Mouse (Mus musculus): ENCODE data around the gene Ocln. TPM values are rescaled to one million over a fixed set of nuclear protein-coding genes. Genes with fewer than 3 reads are reported as not detected.

Ocln gene
- polyA plus RNA-seq, 1 experiment from 2014 or later, result 13.1 TPM

- Histone ChIP-seq H3K9ac (no peak overlapping the region), H3K27me3 (ENCODE audit: control insufficient read depth, insufficient read depth, low read length) (no peaks in the 10 kb centered on the region), H3K27ac (no peak overlapping the region), H3K4me1 (replicated peaks; ENCODE audit: control insufficient read depth, insufficient read depth, low read length) (no peaks in the 10 kb centered on the region), H3K4me3 (replicated peaks; ENCODE audit: low read length) (no peak overlapping the region), H3K36me3 (replicated peaks; ENCODE audit: control insufficient read depth, insufficient read depth) (no peaks in the 10 kb centered on the region), H3K9me3 (ENCODE audit: control insufficient read depth, low read length) (no peaks in the 10 kb centered on the region), H3K4me2 (replicated peaks) (no peak overlapping the region)
- 91% methylated on average over 6 of the region's 6 CpGs for WGBS
- no peak for DNase-seq (ENCODE audit: low spot score)
- ATAC-seq (ENCODE audit: low FRiP score), result no peak
These were observed 27.6 kb downstream of the Ocln start for GRCm38 (mm10) chr13:100524896-100525295.

DNA sequence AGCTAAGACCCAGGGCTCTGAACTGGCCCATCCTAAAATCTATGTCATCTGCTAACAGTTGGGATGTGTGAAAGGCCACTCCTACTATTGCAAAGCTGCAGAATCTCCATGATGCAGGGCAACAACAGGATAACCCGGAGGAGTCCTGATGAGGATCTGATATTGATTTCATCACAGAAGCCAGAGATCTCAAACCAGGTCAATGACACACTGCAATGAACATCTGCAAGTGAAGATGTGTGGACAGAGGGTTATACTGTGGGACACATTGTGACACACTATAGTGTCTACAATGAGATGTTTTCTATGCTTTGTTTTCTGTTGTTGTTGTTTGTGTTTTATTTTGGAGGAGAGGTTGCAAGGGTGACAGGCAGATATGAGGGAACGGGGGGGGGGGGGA lies 28.8 kb downstream of the Ocln start:
- Histone ChIP-seq H3K27me3 (ENCODE audit: control insufficient read depth, insufficient read depth, low read length) (no peaks in the 10 kb centered on the region), H3K36me3 (replicated peaks; ENCODE audit: control insufficient read depth, insufficient read depth) (no peaks in the 10 kb centered on the region), H3K9me3 (ENCODE audit: control insufficient read depth, low read length) (no peaks in the 10 kb centered on the region), H3K9ac (no peak overlapping the region), H3K4me3 (replicated peaks; ENCODE audit: low read length) (no peak overlapping the region), H3K4me2 (replicated peaks) (no peak overlapping the region), H3K4me1 (replicated peaks; ENCODE audit: control insufficient read depth, insufficient read depth, low read length) (no peaks in the 10 kb centered on the region), H3K27ac (no peak overlapping the region)
- WGBS, result 89% methylated on average over 2 of the region's 2 CpGs
- DNase-seq (ENCODE audit: low spot score) (no peak), ATAC-seq (ENCODE audit: low FRiP score) (no peak)

GRCm38 (mm10) chr13:100521724-100522591 lies 30.6 kb downstream of the Ocln start:
- no peak overlapping the region for H3K4me3 ChIP-seq (replicated peaks; ENCODE audit: low read length)
- no peaks in the 10 kb centered on the region; the same call in 1 of the 2 replicates for H3K4me1 ChIP-seq (replicated peaks; ENCODE audit: control insufficient read depth, insufficient read depth, low read length)
- H3K9ac ChIP-seq, result no peak overlapping the region
- no peaks in the 10 kb centered on the region for H3K9me3 ChIP-seq (ENCODE audit: control insufficient read depth, low read length)
- no peak overlapping the region for H3K4me2 ChIP-seq (replicated peaks)
- DNase-seq (ENCODE audit: low spot score) (no peak), ATAC-seq (ENCODE audit: low FRiP score) (no peak)
- WGBS, result 84% methylated on average over 9 of the region's 9 CpGs
- H3K27ac ChIP-seq, result no peak overlapping the region
- no peaks in the 10 kb centered on the region for H3K27me3 ChIP-seq (ENCODE audit: control insufficient read depth, insufficient read depth, low read length)
- H3K36me3 ChIP-seq (replicated peaks; ENCODE audit: control insufficient read depth, insufficient read depth), result no peaks in the 10 kb centered on the region

GRCm38 (mm10) chr13:100519162-100519561 lies 33.4 kb downstream of the Ocln start:
- 74% methylated on average over 2 of the region's 2 CpGs for WGBS
- Histone ChIP-seq H3K36me3 (replicated peaks; ENCODE audit: control insufficient read depth, insufficient read depth) (no peaks in the 10 kb centered on the region), H3K4me2 (replicated peaks) (no peak overlapping the region), H3K9me3 (ENCODE audit: control insufficient read depth, low read length) (no peaks in the 10 kb centered on the region), H3K27me3 (ENCODE audit: control insufficient read depth, insufficient read depth, low read length) (no peaks in the 10 kb centered on the region), H3K4me1 (replicated peaks; ENCODE audit: control insufficient read depth, insufficient read depth, low read length) (no peaks in the 10 kb centered on the region; the same call in 1 of the 2 replicates), H3K27ac (no peak overlapping the region), H3K9ac (no peak overlapping the region), H3K4me3 (replicated peaks; ENCODE audit: low read length) (no peak overlapping the region)
- DNase-seq (ENCODE audit: low spot score), result no peak
- no peak for ATAC-seq (ENCODE audit: low FRiP score)

DNA sequence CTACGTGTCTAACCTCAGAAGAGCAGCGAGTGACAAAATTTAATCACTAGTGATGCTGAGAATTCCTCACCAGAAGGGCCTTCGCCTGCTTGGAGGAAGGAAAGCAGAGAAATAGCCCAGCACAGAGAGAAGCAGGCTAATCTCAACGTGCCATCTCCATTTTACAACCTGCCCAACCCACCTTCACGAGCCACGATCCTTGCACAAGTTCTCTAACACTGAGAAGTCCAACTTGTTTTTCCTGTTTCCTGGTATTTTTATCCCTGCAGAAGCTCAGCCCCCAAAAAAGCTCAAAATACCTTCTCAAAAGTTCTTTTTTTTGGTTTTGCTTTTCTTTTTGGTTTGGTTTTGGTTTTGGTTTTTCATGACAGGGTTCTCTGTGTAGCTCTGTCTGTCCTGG lies 34.3 kb downstream of the Ocln start:
- Histone ChIP-seq H3K4me3 (replicated peaks; ENCODE audit: low read length) (no peak overlapping the region), H3K27ac (no peak overlapping the region), H3K36me3 (replicated peaks; ENCODE audit: control insufficient read depth, insufficient read depth) (no peaks in the 10 kb centered on the region), H3K9me3 (ENCODE audit: control insufficient read depth, low read length) (no peaks in the 10 kb centered on the region), H3K4me2 (replicated peaks) (no peak overlapping the region), H3K27me3 (ENCODE audit: control insufficient read depth, insufficient read depth, low read length) (no peaks in the 10 kb centered on the region), H3K9ac (no peak overlapping the region), H3K4me1 (replicated peaks; ENCODE audit: control insufficient read depth, insufficient read depth, low read length) (no peaks in the 10 kb centered on the region; the same call in 1 of the 2 replicates)
- DNase-seq (ENCODE audit: low spot score), result no peak
- no peak for ATAC-seq (ENCODE audit: low FRiP score)
- WGBS, result 86% methylated on average over 6 of the region's 6 CpGs

DNA sequence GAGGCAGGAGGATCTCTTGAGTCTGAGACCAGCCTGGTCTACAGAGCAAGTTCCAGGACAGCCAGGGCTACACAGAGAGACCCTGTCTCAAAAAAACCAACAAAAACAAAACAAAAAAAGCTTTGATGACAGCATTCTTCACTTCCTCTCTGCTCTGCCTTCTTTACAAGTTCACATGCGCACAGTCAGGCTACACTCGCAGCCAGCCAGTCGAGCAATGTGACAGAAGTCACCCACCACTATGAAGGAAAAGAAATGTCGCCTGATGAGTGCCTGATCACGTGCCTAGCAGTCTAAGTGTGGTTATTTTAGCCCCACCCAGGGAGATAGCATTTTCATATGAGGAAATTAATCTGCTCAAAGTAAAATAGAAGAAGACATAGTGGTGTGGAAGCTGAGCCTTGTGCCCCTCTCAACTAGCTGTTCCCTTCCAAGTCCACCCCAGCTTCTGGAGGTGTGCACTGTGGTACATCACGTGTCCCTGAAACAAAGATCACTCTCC lies 34.8 kb downstream of the Ocln start:
- H3K4me3 ChIP-seq (replicated peaks; ENCODE audit: low read length), result no peak overlapping the region
- no peak overlapping the region for H3K27ac ChIP-seq
- whole genome bisulfite sequencing, result 91% methylated on average over 6 of the region's 6 CpGs
- no peaks in the 10 kb centered on the region; the same call in 1 of the 2 replicates for H3K4me1 ChIP-seq (replicated peaks; ENCODE audit: control insufficient read depth, insufficient read depth, low read length)
- no peaks in the 10 kb centered on the region for H3K27me3 ChIP-seq (ENCODE audit: control insufficient read depth, insufficient read depth, low read length)
- no peaks in the 10 kb centered on the region for H3K36me3 ChIP-seq (replicated peaks; ENCODE audit: control insufficient read depth, insufficient read depth)
- no peak overlapping the region for H3K4me2 ChIP-seq (replicated peaks)
- H3K9me3 ChIP-seq (ENCODE audit: control insufficient read depth, low read length), result no peaks in the 10 kb centered on the region
- H3K9ac ChIP-seq, result no peak overlapping the region
- no peak for DNase-seq (ENCODE audit: low spot score)
- no peak for ATAC-seq (ENCODE audit: low FRiP score)

DNA sequence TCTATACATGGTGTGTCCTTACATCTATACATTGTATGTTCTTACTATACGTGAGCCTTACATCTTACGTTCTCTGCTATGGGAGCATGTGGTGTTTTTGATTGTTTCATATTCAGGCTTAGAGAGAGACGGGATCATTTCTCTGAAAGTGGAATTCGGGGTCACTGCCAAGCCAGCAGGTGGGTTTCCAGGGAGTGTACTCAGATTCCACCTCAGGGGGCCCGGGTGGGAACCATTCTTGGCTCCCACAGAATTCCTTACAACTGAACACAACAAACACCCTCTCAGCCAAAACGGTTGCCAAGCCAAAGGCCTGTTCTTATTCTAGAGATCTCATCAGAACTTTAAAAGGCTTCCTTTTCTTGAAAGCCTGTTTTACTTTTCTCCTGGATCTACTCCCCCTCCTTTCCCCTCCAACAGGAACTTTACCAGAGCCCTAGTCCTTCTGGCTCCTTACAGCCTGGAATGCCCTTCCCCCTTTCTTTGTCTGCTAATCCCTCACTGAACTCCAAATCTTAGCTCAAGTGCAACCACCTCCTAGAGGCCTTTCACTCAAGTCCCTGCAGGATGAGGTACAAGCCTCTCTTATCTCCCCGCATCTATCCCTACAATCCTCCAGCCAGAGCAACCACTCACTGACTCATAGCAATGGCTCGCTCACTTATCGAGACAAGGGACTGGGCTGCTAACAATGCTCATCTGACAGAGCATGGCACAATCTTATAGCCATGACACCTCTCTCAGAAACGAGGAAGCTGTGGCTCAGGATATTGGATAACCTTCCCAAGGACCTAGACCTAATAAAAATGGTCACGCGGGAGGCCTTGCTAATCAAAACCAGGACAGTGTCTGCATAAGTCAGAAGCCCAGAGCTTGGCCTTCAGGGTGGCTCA lies 36.1 kb downstream of the Ocln start:
- Histone ChIP-seq H3K9ac (no peak overlapping the region), H3K4me3 (replicated peaks; ENCODE audit: low read length) (no peak overlapping the region), H3K4me1 (replicated peaks; ENCODE audit: control insufficient read depth, insufficient read depth, low read length) (no peaks in the 10 kb centered on the region; the same call in 1 of the 2 replicates), H3K36me3 (replicated peaks; ENCODE audit: control insufficient read depth, insufficient read depth) (no peaks in the 10 kb centered on the region), H3K4me2 (replicated peaks) (no peak overlapping the region), H3K27me3 (ENCODE audit: control insufficient read depth, insufficient read depth, low read length) (no peaks in the 10 kb centered on the region), H3K9me3 (ENCODE audit: control insufficient read depth, low read length) (no peaks in the 10 kb centered on the region), H3K27ac (0 out of 2 replicates have a peak overlapping the region, but pooled peaks have one; percentile 10)
- ATAC-seq (ENCODE audit: low FRiP score), result no peak
- 57% methylated on average over 12 of the region's 12 CpGs for WGBS
- peak; percentile 25 for DNase-seq (ENCODE audit: low spot score)

DNA sequence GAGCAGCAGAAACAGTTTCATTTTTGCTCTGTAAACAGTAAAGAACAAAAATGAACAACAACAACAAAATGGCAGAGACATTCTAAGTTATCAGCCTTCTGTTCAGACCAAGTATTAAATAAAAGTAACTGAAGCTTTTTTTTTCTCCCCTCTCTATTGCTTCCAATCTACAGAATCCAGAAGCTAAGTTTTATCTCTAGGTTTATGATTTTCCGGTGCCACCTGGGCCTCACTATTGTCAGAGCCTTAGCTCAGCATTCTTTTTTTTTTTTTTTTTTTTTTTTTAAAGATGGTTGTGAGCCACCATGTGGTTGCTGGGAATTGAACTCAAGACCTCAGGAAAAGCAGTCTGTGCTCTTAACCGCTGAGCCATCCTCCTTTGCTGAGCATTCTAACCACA lies 39.7 kb downstream of the Ocln start:
- H3K36me3 ChIP-seq (replicated peaks; ENCODE audit: control insufficient read depth, insufficient read depth), result no peaks in the 10 kb centered on the region
- no peaks in the 10 kb centered on the region for H3K27me3 ChIP-seq (ENCODE audit: control insufficient read depth, insufficient read depth, low read length)
- H3K4me1 ChIP-seq (replicated peaks; ENCODE audit: control insufficient read depth, insufficient read depth, low read length), result no peaks in the 10 kb centered on the region; the same call in 1 of the 2 replicates
- DNase-seq (ENCODE audit: low spot score), result no peak
- H3K4me2 ChIP-seq (replicated peaks), result no peak overlapping the region
- H3K27ac ChIP-seq, result no peak overlapping the region
- WGBS, result 92% methylated on average over 2 of the region's 2 CpGs
- H3K9ac ChIP-seq, result no peak overlapping the region
- ATAC-seq (ENCODE audit: low FRiP score), result no peak
- no peak overlapping the region for H3K4me3 ChIP-seq (replicated peaks; ENCODE audit: low read length)
- H3K9me3 ChIP-seq (ENCODE audit: control insufficient read depth, low read length), result no peaks in the 10 kb centered on the region

GRCm38 (mm10) chr13:100511860-100512364 lies 40.6 kb downstream of the Ocln start:
- no peak overlapping the region for H3K4me3 ChIP-seq (replicated peaks; ENCODE audit: low read length)
- no peaks in the 10 kb centered on the region; the same call in 1 of the 2 replicates for H3K4me1 ChIP-seq (replicated peaks; ENCODE audit: control insufficient read depth, insufficient read depth, low read length)
- 76% methylated on average over 4 of the region's 4 CpGs for WGBS
- no peak for ATAC-seq (ENCODE audit: low FRiP score)
- no peak overlapping the region for H3K27ac ChIP-seq
- H3K36me3 ChIP-seq (replicated peaks; ENCODE audit: control insufficient read depth, insufficient read depth), result no peaks in the 10 kb centered on the region
- no peak overlapping the region for H3K9ac ChIP-seq
- no peak for DNase-seq (ENCODE audit: low spot score)
- H3K27me3 ChIP-seq (ENCODE audit: control insufficient read depth, insufficient read depth, low read length), result no peaks in the 10 kb centered on the region
- H3K9me3 ChIP-seq (ENCODE audit: control insufficient read depth, low read length), result no peaks in the 10 kb centered on the region
- H3K4me2 ChIP-seq (replicated peaks), result no peak overlapping the region
